Mouse (Mus musculus): ENCODE measurements around the gene Adarb2.

Gene Adarb2

GRCm38 (mm10) chr13:8691448-8691847, 488.8 kb downstream of the Adarb2 start:
- DNase-seq: no peak

GRCm38 (mm10) chr13:8692787-8693186, 490.1 kb downstream of the Adarb2 start:
- DNase-seq: no peak

- DNase-seq: no peak
Observed at GRCm38 (mm10) chr13:8698451-8698850, 495.8 kb downstream of the Adarb2 start.

- DNase-seq: no peak
Observed at GRCm38 (mm10) chr13:8699831-8700230, 497.2 kb downstream of the Adarb2 start.

- no peak for DNase-seq
Observed at GRCm38 (mm10) chr13:8700981-8701380, 498.3 kb downstream of the Adarb2 start.

GRCm38 (mm10) chr13:8705296-8705695, 502.6 kb downstream of the Adarb2 start:
- no peak for DNase-seq

- no peak for DNase-seq
Observed at GRCm38 (mm10) chr13:8713377-8713776, 510.7 kb downstream of the Adarb2 start.

GRCm38 (mm10) chr13:8729972-8730645, 527.4 kb downstream of the Adarb2 start:
- DNase-seq: no peak

- peak; percentile 50 to 66 for DNase-seq
Observed at GRCm38 (mm10) chr13:8737139-8737865, 534.6 kb downstream of the Adarb2 start.

GRCm38 (mm10) chr13:8742792-8743191, 540.1 kb downstream of the Adarb2 start:
- no peak for DNase-seq

GRCm38 (mm10) chr13:8744565-8744964, 541.9 kb downstream of the Adarb2 start:
- DNase-seq: peak; percentile 10 to 32

GRCm38 (mm10) chr13:8745596-8745995, 542.9 kb downstream of the Adarb2 start:
- no peak for DNase-seq

GRCm38 (mm10) chr13:8749451-8749850, 546.8 kb downstream of the Adarb2 start:
- DNase-seq: no peak

- no peak for DNase-seq
Observed at GRCm38 (mm10) chr13:8760940-8761339, 558.3 kb downstream of the Adarb2 start.

- DNase-seq: no peak
Observed at GRCm38 (mm10) chr13:8769654-8770227, 567.1 kb downstream of the Adarb2 start.

GRCm38 (mm10) chr13:8770616-8771015, 568.0 kb downstream of the Adarb2 start:
- no peak for DNase-seq

- peak; percentile 71 to 73 for DNase-seq
Observed at GRCm38 (mm10) chr13:8780441-8780840, 577.8 kb downstream of the Adarb2 start.

- no peak for DNase-seq
Observed at GRCm38 (mm10) chr13:8782636-8783035, 580.0 kb downstream of the Adarb2 start.

GRCm38 (mm10) chr13:8783686-8784307, 581.1 kb downstream of the Adarb2 start:
- DNase-seq: no peak

- no peak for DNase-seq
Observed at GRCm38 (mm10) chr13:8784308-8785061, 581.8 kb downstream of the Adarb2 start.

GRCm38 (mm10) chr13:8785185-8785584, 582.5 kb downstream of the Adarb2 start:
- peak; percentile 52 to 70 for DNase-seq

- DNase-seq: no peak
Observed at GRCm38 (mm10) chr13:8793217-8793616, 590.6 kb downstream of the Adarb2 start.

- DNase-seq: no peak
Observed at GRCm38 (mm10) chr13:8800576-8800975, 597.9 kb downstream of the Adarb2 start.
